Mouse (Mus musculus) testis, adult 2 months (tissue): ENCODE measurements around the gene 2010300C02Rik.

Experiments
- CTCF ChIP-seq: fragments of 200-500 bp; IDR thresholded peaks from 2 replicates; pipeline ENCODE4 v1.5.1; 2012; ENCODE audit warnings: low read depth, mild to moderate bottlenecking, inconsistent platforms, low read length, moderate library complexity; ENCODE audit not compliant: control insufficient read depth, insufficient read depth, insufficient replicate concordance
- POLR2A ChIP-seq: fragments of 200-500 bp; IDR thresholded peaks from 2 replicates; pipeline ENCODE4 v1.6.1; 2012; ENCODE audit warnings: low read depth, mild to moderate bottlenecking, inconsistent platforms, low read length, moderate library complexity; ENCODE audit not compliant: control insufficient read depth

GRCm38 (mm10) chr1:37598986-37599385 is 120.9 kb downstream of the 2010300C02Rik start:
- TF ChIP-seq CTCF (no peak), POLR2A (no peak)
